Mouse (Mus musculus): ENCODE data around the gene Cxcr5.

DNA sequence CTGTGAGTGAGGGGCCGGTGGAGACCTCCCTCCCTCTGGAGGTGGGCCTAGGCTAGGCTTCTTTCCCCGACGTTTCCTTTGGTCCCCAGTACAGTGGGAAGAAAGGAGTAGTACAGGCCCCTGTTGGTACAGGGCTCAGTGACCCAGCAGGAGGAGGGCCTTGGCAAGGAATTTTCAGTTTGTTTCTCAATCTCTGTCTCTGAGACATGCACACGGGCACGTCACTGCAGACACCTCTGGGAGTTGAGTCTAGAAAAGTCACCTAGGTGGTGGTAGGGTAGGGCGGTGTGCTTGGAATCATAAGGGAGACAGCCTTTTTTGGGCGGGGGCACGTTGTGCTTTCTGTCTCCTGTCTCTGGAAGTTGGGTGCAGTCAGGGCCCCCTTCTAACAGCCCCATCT lies 73.3 kb downstream of the Cxcr5 start:
- TF ChIP-seq POLR2A (IDR thresholded peaks at IDR 0.05; ENCODE audit: insufficient read depth, low read length) (no peak), CTCF (IDR thresholded peaks at IDR 0.05; ENCODE audit: low read depth, low read length) (no peak)
